Mouse (Mus musculus) MN1 (cell line): Measurements from ENCODE around the gene Slc44a2.
"Not testable (repeated sequence)": the region's sequence is repeated elsewhere in the genome, so short reads cannot be mapped to it uniquely, and the experiment has no call there.

Experiments
- DNase-seq: peaks from one replicate; pipeline ENCODE4 v3.0.0-alpha.2; 2016; ENCODE audit warnings: low spot score

Slc44a2 gene

GRCm38 (mm10) chr9:21320619-21321512 lies at the start of gene Slc44a2:
Slc44a2 (plus strand) TSS chr9:21320698.
- DNase-seq, result peak; percentile 86

GRCm38 (mm10) chr9:21272391-21272790 lies 48.1 kb upstream of the Slc44a2 start:
- no peak for DNase-seq

- no peak for DNase-seq
Measured at GRCm38 (mm10) chr9:21273094-21273493, 47.4 kb upstream of the Slc44a2 start.

- DNase-seq, result no peak
Measured at GRCm38 (mm10) chr9:21273520-21274228, 46.8 kb upstream of the Slc44a2 start.

- DNase-seq, result peak; percentile 18
Measured at GRCm38 (mm10) chr9:21274336-21274735, 46.2 kb upstream of the Slc44a2 start.

- no peak for DNase-seq
Measured at GRCm38 (mm10) chr9:21275013-21275710, 45.3 kb upstream of the Slc44a2 start.

GRCm38 (mm10) chr9:21275727-21276126 lies 44.8 kb upstream of the Slc44a2 start:
- DNase-seq, result no peak

GRCm38 (mm10) chr9:21276307-21276706 lies 44.2 kb upstream of the Slc44a2 start:
- DNase-seq, result no peak

- DNase-seq, result no peak
Measured at GRCm38 (mm10) chr9:21277776-21278175, 42.7 kb upstream of the Slc44a2 start.

GRCm38 (mm10) chr9:21283591-21283990 lies 36.9 kb upstream of the Slc44a2 start:
- no peak for DNase-seq

GRCm38 (mm10) chr9:21283994-21284393 lies 36.5 kb upstream of the Slc44a2 start:
- no peak for DNase-seq

- no peak for DNase-seq
Measured at GRCm38 (mm10) chr9:21286753-21287152, 33.7 kb upstream of the Slc44a2 start.

GRCm38 (mm10) chr9:21287571-21288402 lies 32.7 kb upstream of the Slc44a2 start, which contains the start of gene Kri1:
Kri1 (minus strand) TSS chr9:21287969.
- DNase-seq, result peak; percentile 96

- peak; percentile 41 for DNase-seq
Measured at GRCm38 (mm10) chr9:21288404-21289336, 31.8 kb upstream of the Slc44a2 start.

GRCm38 (mm10) chr9:21289337-21289671 lies 31.2 kb upstream of the Slc44a2 start:
- DNase-seq, result no peak

GRCm38 (mm10) chr9:21290589-21290988 lies 29.9 kb upstream of the Slc44a2 start:
- peak; percentile 28 for DNase-seq

- DNase-seq, result peak; percentile 99
Measured at GRCm38 (mm10) chr9:21291022-21291787, 29.3 kb upstream of the Slc44a2 start, which contains the start of gene Cdkn2d. Cdkn2d (minus strand) TSS chr9:21291407.

GRCm38 (mm10) chr9:21291868-21292267 lies 28.6 kb upstream of the Slc44a2 start:
- not testable (repeated sequence) for DNase-seq

GRCm38 (mm10) chr9:21292271-21292670 lies 28.2 kb upstream of the Slc44a2 start:
- DNase-seq, result no peak

GRCm38 (mm10) chr9:21299014-21299413 lies 21.5 kb upstream of the Slc44a2 start:
- no peak for DNase-seq
